Mouse (Mus musculus) embryonic stem cell, embryonic (primary cell): ENCODE data around the gene Dgcr8.

Experiments
- CTCF ChIA-PET, 4 experiments: fragments of 300-600 bp in 2 of 4; fragments of 350-600 bp in 2 of 4; sonication (Branson Sonifier 250); formaldehyde crosslinking; loops; one replicate each; lab custom pipeline; 2022; ENCODE audit warnings: inconsistent platforms in 2 of 4; lab: Charles Lee
- POLR2A ChIA-PET, 4 experiments: fragments of 300-600 bp in 2 of 4; fragments of 350-600 bp in 2 of 4; sonication (Branson Sonifier 250); formaldehyde crosslinking; loops; one replicate each; lab custom pipeline; 2022; ENCODE audit warnings: antibody characterized with exemption in 4 of 4, inconsistent platforms in 1 of 4; lab: Charles Lee

Dgcr8 gene

GRCm38 (mm10) chr16:18233919-18234670 lies 55.0 kb downstream of the Dgcr8 start:
- CTCF ChIA-PET = no interaction called here
- POLR2A ChIA-PET = interaction anchor here in 2 of 4 experiments (0.8 to 5.2 kb wide), 8 partner anchors 8 to 145 kb away, joined by 3 to 154 read pairs (median 4); partner anchors contain the start of genes Ccdc188 (in 1 of the 2), Prodh (in 1 of the 2), Ranbp1 (in 1 of the 2) and Trmt2a (in 1 of the 2)

DNA sequence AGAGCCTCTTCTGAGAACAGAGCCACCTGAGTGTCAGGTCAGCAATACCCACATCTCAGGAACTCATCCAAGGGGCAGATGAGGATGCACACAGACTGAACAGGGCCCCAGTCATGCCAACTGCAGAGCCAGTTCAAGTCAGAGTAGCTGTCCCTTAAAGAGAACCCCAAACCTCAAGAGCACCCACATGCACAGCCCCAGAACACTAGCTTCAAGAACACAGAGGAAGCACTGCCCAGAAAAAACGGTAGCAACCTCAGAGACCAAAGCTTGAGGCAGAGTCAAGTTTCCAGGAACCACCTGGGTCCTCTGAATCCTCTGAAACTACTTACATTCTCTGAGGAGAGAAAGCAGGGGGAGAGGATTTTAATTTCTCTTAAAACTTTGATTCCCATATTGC lies 55.6 kb downstream of the Dgcr8 start:
- ChIA-PET POLR2A (interaction anchor here in 2 of 4 experiments (0.8 to 5.2 kb wide), 7 partner anchors 9 to 23 kb away, joined by 3 to 154 read pairs (median 3); partner anchors contain the start of genes Ccdc188 (in 1 of the 2), Ranbp1 (in 1 of the 2) and Trmt2a (in 1 of the 2)), CTCF (interaction anchor here in 1 of 4 experiments (0.6 kb wide), 1 partner anchor 312 kb away, joined by 6 read pairs; no protein-coding TSS in a partner anchor)

- CTCF ChIA-PET = interaction anchor here in 2 of 4 experiments (0.6 to 1.3 kb wide), 2 partner anchors 22 to 310 kb away, joined by 3 to 6 read pairs; no protein-coding TSS in a partner anchor
- POLR2A ChIA-PET = interaction anchor here in 3 of 4 experiments (1.3 to 5.1 kb wide), 6 partner anchors 10 to 58 kb away, joined by 3 to 87 read pairs (median 6); partner anchors contain the start of genes Ranbp1 (in 2 of the 3), Trmt2a (in 2 of the 3) and Ccdc188 (in 1 of the 3)
Measured at GRCm38 (mm10) chr16:18231451-18231850, 57.6 kb downstream of the Dgcr8 start.

DNA sequence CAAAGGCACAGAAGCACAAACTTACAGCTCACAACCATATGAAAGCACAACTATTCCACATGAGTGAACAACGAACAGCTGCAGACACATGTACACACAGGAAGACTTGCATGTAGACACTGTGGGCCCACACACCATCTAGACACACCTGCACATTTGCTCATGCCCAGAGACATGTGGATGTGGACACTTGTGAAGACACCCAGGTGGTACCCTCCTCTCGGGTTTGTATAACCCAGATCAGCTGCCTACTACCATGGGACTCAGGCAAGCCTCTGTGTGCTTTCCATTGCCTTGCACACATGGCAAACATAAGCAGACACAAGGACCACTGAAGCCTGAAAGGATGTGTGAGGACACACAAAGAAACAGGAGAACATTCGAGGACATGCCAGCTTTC lies 58.0 kb downstream of the Dgcr8 start:
- ChIA-PET CTCF (interaction anchor here in 2 of 4 experiments (0.6 to 1.3 kb wide), 3 partner anchors 20 to 309 kb away, joined by 3 to 6 read pairs (median 4); no protein-coding TSS in a partner anchor), POLR2A (interaction anchor here in 3 of 4 experiments (0.7 to 5.1 kb wide), 11 partner anchors 8 to 142 kb away, joined by 3 to 87 read pairs (median 6); partner anchors contain the start of genes Ranbp1 (in 2 of the 3), Trmt2a (in 2 of the 3) and Ccdc188 (in 1 of the 3))

- CTCF ChIA-PET = interaction anchor here (0.6 to 1.4 kb wide), 5 partner anchors 19 to 645 kb away, joined by 3 to 17 read pairs (median 4); no protein-coding TSS in a partner anchor
Measured at GRCm38 (mm10) chr16:18230617-18231016, 58.4 kb downstream of the Dgcr8 start.

GRCm38 (mm10) chr16:18229622-18230021 lies 59.4 kb downstream of the Dgcr8 start:
- POLR2A ChIA-PET = interaction anchor here in 3 of 4 experiments (1.0 to 5.1 kb wide), 13 partner anchors 7 to 141 kb away, joined by 3 to 87 read pairs (median 5); partner anchors contain the start of genes Ranbp1 (in 3 of the 3), Trmt2a (in 3 of the 3) and Ccdc188 (in 1 of the 3)
- CTCF ChIA-PET = interaction anchor here in 2 of 4 experiments (1.3 to 1.4 kb wide), 3 partner anchors 18 to 149 kb away, joined by 3 to 5 read pairs (median 3); no protein-coding TSS in a partner anchor

More at GRCm38 (mm10) chr16:18230617-18231016, 58.4 kb downstream of the Dgcr8 start:
- POLR2A ChIA-PET = interaction anchor here in 3 of 4 experiments (0.6 to 5.1 kb wide), 14 partner anchors 8 to 302 kb away, joined by 3 to 87 read pairs (median 6); partner anchors contain the start of genes Ranbp1 (in 2 of the 3), Trmt2a (in 2 of the 3) and Ccdc188 (in 1 of the 3)

- CTCF ChIA-PET = interaction anchor here in 3 of 4 experiments (1.2 to 1.4 kb wide), 3 partner anchors 18 to 148 kb away, joined by 3 to 5 read pairs (median 3); no protein-coding TSS in a partner anchor
- POLR2A ChIA-PET = interaction anchor here in 2 of 4 experiments (1.0 to 5.1 kb wide), 11 partner anchors 8 to 307 kb away, joined by 3 to 87 read pairs (median 4); partner anchors contain the start of genes Ranbp1 (in 2 of the 2) and Trmt2a (in 2 of the 2)
Measured at GRCm38 (mm10) chr16:18228856-18229255, 60.2 kb downstream of the Dgcr8 start.

DNA sequence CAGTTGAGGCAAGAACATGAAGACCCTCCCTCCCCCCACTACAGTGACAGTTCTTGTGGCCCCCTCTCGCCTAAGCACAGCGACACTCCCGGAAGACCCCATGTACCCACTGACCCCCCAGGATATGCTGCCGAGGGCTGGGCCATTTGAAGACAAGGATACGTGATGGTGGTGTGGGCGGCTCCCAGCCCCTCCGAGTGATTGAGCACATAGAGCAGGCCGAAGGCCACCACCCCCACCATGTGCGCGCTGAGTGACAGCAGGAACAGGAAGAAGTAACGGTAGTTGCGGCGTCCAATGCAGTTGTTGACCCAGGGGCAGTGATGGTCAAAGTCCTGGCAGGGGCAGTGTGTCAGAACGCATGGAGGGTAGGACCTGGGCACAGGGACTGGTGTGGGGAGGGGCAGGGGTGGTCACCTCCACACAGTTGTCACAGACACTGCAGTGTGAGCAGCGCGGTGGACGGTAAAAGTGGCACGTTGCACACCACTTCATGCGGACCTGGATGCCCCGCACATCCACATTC lies 61.1 kb downstream of the Dgcr8 start:
- ChIA-PET POLR2A (interaction anchor here in 2 of 4 experiments (1.3 to 5.1 kb wide), 4 partner anchors 11 to 306 kb away, joined by 3 to 87 read pairs (median 18); partner anchors contain the start of genes Ranbp1 (in 1 of the 2) and Trmt2a (in 1 of the 2)), CTCF (interaction anchor here in 1 of 4 experiments (1.2 kb wide), 1 partner anchor 34 kb away, joined by 3 read pairs; no protein-coding TSS in a partner anchor)

DNA sequence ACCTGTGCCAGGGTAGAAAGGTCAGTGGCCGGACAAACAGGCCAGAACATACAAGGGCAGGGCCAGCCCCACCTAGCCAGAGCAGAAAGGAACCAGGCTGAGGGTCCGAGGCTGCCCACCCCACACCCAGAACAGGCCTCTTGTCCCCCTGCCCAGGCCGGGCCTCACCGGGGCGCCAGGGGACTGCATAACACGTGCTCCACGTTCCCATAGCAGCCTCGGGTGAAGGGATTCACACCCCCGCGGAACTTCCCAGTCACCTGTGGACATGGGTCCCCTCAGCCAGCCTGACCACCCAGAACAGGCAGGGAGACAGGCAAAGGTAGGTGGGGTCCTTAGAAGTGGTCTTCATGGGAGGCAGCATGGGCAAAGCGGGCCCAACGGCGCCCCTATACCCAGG lies 61.9 kb downstream of the Dgcr8 start:
- CTCF ChIA-PET = interaction anchor here in 1 of 4 experiments (7.8 kb wide), 1 partner anchor 16 kb away, joined by 42 read pairs; no protein-coding TSS in a partner anchor
- POLR2A ChIA-PET = interaction anchor here in 2 of 4 experiments (0.9 to 5.1 kb wide), 3 partner anchors 9 to 21 kb away, joined by 3 to 87 read pairs (median 5); partner anchors contain the start of genes Ranbp1 (in 2 of the 2) and Trmt2a (in 2 of the 2)

GRCm38 (mm10) chr16:18222188-18222587 lies 66.9 kb downstream of the Dgcr8 start:
- POLR2A ChIA-PET = interaction anchor here in 2 of 4 experiments (1.3 to 11.0 kb wide), 3 partner anchors 13 to 26 kb away, joined by 5 to 63 read pairs (median 6); partner anchors contain the start of genes Ranbp1 (in 1 of the 2), Trmt2a (in 1 of the 2) and Zdhhc8 (in 1 of the 2)

DNA sequence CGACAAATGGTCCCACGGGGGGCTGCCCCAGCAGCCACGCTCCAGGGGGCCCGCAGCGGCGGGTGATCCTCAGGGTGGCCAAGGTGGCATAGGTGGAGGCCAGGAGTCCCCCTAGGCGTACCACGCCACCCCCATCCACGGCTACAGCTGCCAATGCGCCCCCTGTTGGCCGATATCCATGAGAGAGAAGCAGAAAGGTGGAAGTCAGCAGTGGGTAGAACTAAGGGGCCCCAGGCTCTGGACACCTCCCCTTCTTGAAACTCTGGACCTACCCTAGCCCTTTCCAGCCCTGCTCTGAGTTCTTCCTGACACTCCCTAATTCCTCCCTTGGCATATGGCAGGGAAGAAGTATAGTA lies 67.5 kb downstream of the Dgcr8 start:
- CTCF ChIA-PET = interaction anchor here in 2 of 4 experiments (0.8 to 7.8 kb wide), 6 partner anchors 10 to 292 kb away, joined by 3 to 42 read pairs (median 3); partner anchors contain the start of gene Dgcr6 (in 2 of the 2)
- POLR2A ChIA-PET = interaction anchor here in 2 of 4 experiments (0.6 to 11.0 kb wide), 4 partner anchors 15 to 206 kb away, joined by 3 to 63 read pairs (median 5); partner anchors contain the start of genes Ranbp1 (in 1 of the 2), Trmt2a (in 1 of the 2) and Zdhhc8 (in 1 of the 2)

More at GRCm38 (mm10) chr16:18222188-18222587, 66.9 kb downstream of the Dgcr8 start:
- CTCF ChIA-PET = interaction anchor here in 3 of 4 experiments (0.5 to 7.8 kb wide), 6 partner anchors 11 to 293 kb away, joined by 3 to 42 read pairs (median 4); partner anchors contain the start of gene Dgcr6 (in 1 of the 3)

- ChIA-PET CTCF (interaction anchor here in 2 of 4 experiments (0.8 to 7.8 kb wide), 5 partner anchors 9 to 168 kb away, joined by 3 to 42 read pairs (median 5); partner anchors contain the start of gene Dgcr6 (in 1 of the 2)), POLR2A (interaction anchor here in 2 of 4 experiments (0.6 to 11.0 kb wide), 4 partner anchors 15 to 205 kb away, joined by 3 to 63 read pairs (median 5); partner anchors contain the start of genes Ranbp1 (in 1 of the 2), Trmt2a (in 1 of the 2) and Zdhhc8 (in 1 of the 2))
Measured at GRCm38 (mm10) chr16:18220856-18221542, 68.0 kb downstream of the Dgcr8 start.

DNA sequence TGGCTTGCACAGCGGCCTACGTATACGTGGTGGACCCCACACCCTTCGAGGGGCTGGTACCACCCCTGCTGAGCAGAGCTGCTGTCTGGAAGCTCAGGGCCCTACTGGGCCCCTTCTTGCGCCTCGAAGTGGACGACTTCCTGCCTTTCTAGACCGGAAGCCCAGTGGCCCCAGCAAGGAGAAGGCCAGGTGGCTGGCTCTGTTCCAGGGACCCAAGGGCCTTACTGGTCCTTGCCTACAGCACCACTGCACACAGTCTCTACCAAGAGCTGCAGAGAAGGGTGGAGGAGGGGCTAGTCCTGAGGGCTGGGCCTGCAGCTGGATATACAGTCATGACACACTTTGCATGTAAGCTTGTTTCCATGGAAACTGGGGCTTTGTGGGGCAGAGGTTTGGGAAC lies 69.0 kb downstream of the Dgcr8 start:
- ChIA-PET CTCF (interaction anchor here in 2 of 4 experiments (1.0 to 7.8 kb wide), 2 partner anchors 8 to 9 kb away, joined by 5 to 42 read pairs; no protein-coding TSS in a partner anchor), POLR2A (interaction anchor here in 2 of 4 experiments (0.6 to 11.0 kb wide), 4 partner anchors 16 to 154 kb away, joined by 3 to 63 read pairs (median 3); partner anchors contain the start of genes Ranbp1 (in 1 of the 2), Trmt2a (in 1 of the 2) and Zdhhc8 (in 1 of the 2))

DNA sequence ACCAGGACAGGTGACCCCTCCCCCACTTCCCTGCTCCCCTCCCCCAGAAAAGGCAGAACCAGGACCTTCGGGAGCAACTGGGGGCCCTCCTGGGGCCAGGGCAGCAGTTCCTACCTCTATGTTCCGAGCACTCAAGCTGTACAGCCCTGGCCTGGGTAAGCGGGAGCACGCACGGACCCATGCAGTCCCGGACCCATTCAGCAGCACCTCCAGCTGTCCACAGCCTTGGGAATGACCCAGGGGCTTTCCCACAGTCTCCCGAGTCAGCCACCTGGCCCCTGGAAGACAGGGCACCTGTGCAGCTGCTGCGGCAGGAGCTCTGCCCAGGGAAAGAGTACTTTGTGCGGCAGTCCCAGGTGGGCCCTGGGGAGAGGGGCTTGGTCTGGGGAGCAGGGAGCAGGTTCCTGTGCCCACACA lies 70.5 kb downstream of the Dgcr8 start:
- CTCF ChIA-PET = interaction anchor here in 3 of 4 experiments (0.9 to 1.0 kb wide), 4 partner anchors 8 to 370 kb away, joined by 3 read pairs; no protein-coding TSS in a partner anchor
- POLR2A ChIA-PET = interaction anchor here in 3 of 4 experiments (0.6 to 11.0 kb wide), 13 partner anchors 11 to 201 kb away, joined by 3 to 63 read pairs (median 5); partner anchors contain the start of genes Zdhhc8 (in 2 of the 3) and Trmt2a (in 1 of the 3)

DNA sequence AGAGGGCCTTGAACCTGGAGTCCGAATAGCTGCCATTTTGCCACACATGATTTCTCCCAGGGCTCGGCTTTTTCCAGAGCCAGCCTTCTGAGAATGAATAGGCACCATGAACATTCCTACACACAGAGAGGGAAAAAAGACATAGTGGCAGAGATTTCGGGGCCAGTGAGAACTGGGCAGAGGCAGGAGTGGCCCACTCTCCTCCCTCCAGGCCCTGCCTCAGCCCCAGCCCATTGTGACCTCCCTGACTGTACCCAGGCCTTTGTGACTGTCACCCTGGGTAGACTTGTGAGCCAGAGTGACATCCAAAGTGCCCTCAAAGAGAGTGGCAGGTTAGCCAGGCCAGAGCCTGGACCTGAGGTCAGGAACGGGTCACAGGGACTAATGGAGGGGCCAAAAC lies 71.5 kb downstream of the Dgcr8 start, which contains the start of gene Ccdc188:
Gene Ccdc188, plus strand, starts transcription at position 301 of the 400 bp plus-strand sequence.
- POLR2A ChIA-PET = interaction anchor here in 2 of 4 experiments (0.7 to 11.0 kb wide), 10 partner anchors 13 to 326 kb away, joined by 3 to 63 read pairs (median 4); partner anchors contain the start of genes Zdhhc8 (in 2 of the 2) and Gm20518 (in 1 of the 2)
- CTCF ChIA-PET = interaction anchor here in 1 of 4 experiments (1.1 kb wide), 1 partner anchor 369 kb away, joined by 3 read pairs; no protein-coding TSS in a partner anchor
